Mouse (Mus musculus): ENCODE measurements at regions not wholly inside any gene's neighbourhood (a gene's known extent, or its start where the extent isn't known, plus 50 kb on each side); places are given as distances from the start of the nearest gene placed in this dataset.

- no peak overlapping the region for H3K4me3 ChIP-seq (ENCODE audit: low read depth, low read length)
- no peak overlapping the region for H3K4me2 ChIP-seq (replicated peaks; ENCODE audit: low read depth, low read length)
- no peak overlapping the region for H3K27ac ChIP-seq (ENCODE audit: low read depth, low read length)
- H3K36me3 ChIP-seq (ENCODE audit: control insufficient read depth, insufficient read depth, low read length) = no peaks in the 10 kb centered on the region
- ATAC-seq (ENCODE audit: low FRiP score) = no peak
- no peaks in the 10 kb centered on the region for H3K27me3 ChIP-seq (ENCODE audit: control insufficient read depth, insufficient read depth, low read length)
- WGBS = 90% methylated on average over 3 of the region's 3 CpGs
- no peak for DNase-seq (ENCODE audit: low spot score)
- H3K4me1 ChIP-seq (replicated peaks; ENCODE audit: control insufficient read depth, insufficient read depth, low read length) = no peaks in the 10 kb centered on the region
- no peaks in the 10 kb centered on the region for H3K9me3 ChIP-seq (ENCODE audit: control insufficient read depth, low read length)
- H3K9ac ChIP-seq (ENCODE audit: low read depth, low read length) = no peak overlapping the region
Observed at GRCm38 (mm10) chr15:63067126-63067525, 777.9 kb downstream of the Gsdmc2 start.

GRCm38 (mm10) chr15:63066020-63066439 is 778.9 kb downstream of the Gsdmc2 start:
- Histone ChIP-seq H3K4me1 (replicated peaks; ENCODE audit: control insufficient read depth, insufficient read depth, low read length) (no peaks in the 10 kb centered on the region), H3K4me3 (ENCODE audit: low read depth, low read length) (no peak overlapping the region), H3K9ac (ENCODE audit: low read depth, low read length) (no peak overlapping the region), H3K4me2 (replicated peaks; ENCODE audit: low read depth, low read length) (no peak overlapping the region), H3K36me3 (ENCODE audit: control insufficient read depth, insufficient read depth, low read length) (no peaks in the 10 kb centered on the region), H3K27ac (ENCODE audit: low read depth, low read length) (no peak overlapping the region), H3K9me3 (ENCODE audit: control insufficient read depth, low read length) (no peaks in the 10 kb centered on the region), H3K27me3 (ENCODE audit: control insufficient read depth, insufficient read depth, low read length) (no peaks in the 10 kb centered on the region)
- 82% methylated on average over 2 of the region's 2 CpGs for WGBS
- no peak for DNase-seq (ENCODE audit: low spot score)
- ATAC-seq (ENCODE audit: low FRiP score) = no peak

- 81% methylated on average over 3 of the region's 3 CpGs for WGBS
- no peaks in the 10 kb centered on the region for H3K36me3 ChIP-seq (ENCODE audit: control insufficient read depth, insufficient read depth, low read length)
- no peak overlapping the region for H3K9ac ChIP-seq (ENCODE audit: low read depth, low read length)
- ATAC-seq (ENCODE audit: low FRiP score) = no peak
- no peak overlapping the region for H3K27ac ChIP-seq (ENCODE audit: low read depth, low read length)
- no peak for DNase-seq (ENCODE audit: low spot score)
- no peak overlapping the region for H3K4me3 ChIP-seq (ENCODE audit: low read depth, low read length)
- H3K9me3 ChIP-seq (ENCODE audit: control insufficient read depth, low read length) = no peaks in the 10 kb centered on the region
- no peaks in the 10 kb centered on the region for H3K27me3 ChIP-seq (ENCODE audit: control insufficient read depth, insufficient read depth, low read length)
- no peaks in the 10 kb centered on the region for H3K4me1 ChIP-seq (replicated peaks; ENCODE audit: control insufficient read depth, insufficient read depth, low read length)
- no peak overlapping the region for H3K4me2 ChIP-seq (replicated peaks; ENCODE audit: low read depth, low read length)
Observed at GRCm38 (mm10) chr15:63061891-63062290, 783.1 kb downstream of the Gsdmc2 start.

GRCm38 (mm10) chr15:63060826-63061225 is 784.2 kb downstream of the Gsdmc2 start:
- DNase-seq (ENCODE audit: low spot score) = no peak
- no peaks in the 10 kb centered on the region for H3K36me3 ChIP-seq (ENCODE audit: control insufficient read depth, insufficient read depth, low read length)
- H3K9ac ChIP-seq (ENCODE audit: low read depth, low read length) = no peak overlapping the region
- H3K9me3 ChIP-seq (ENCODE audit: control insufficient read depth, low read length) = no peaks in the 10 kb centered on the region
- H3K4me2 ChIP-seq (replicated peaks; ENCODE audit: low read depth, low read length) = no peak overlapping the region
- ATAC-seq (ENCODE audit: low FRiP score) = no peak
- no peak overlapping the region for H3K4me3 ChIP-seq (ENCODE audit: low read depth, low read length)
- WGBS = 88% methylated on average over 3 of the region's 3 CpGs
- no peaks in the 10 kb centered on the region for H3K27me3 ChIP-seq (ENCODE audit: control insufficient read depth, insufficient read depth, low read length)
- no peaks in the 10 kb centered on the region for H3K4me1 ChIP-seq (replicated peaks; ENCODE audit: control insufficient read depth, insufficient read depth, low read length)
- H3K27ac ChIP-seq (ENCODE audit: low read depth, low read length) = no peak overlapping the region

- H3K9ac ChIP-seq (ENCODE audit: low read depth, low read length) = no peak overlapping the region
- DNase-seq (ENCODE audit: low spot score) (peak; percentile 35), ATAC-seq (ENCODE audit: low FRiP score) (no peak)
- no peaks in the 10 kb centered on the region for H3K36me3 ChIP-seq (ENCODE audit: control insufficient read depth, insufficient read depth, low read length)
- H3K27ac ChIP-seq (ENCODE audit: low read depth, low read length) = no peak overlapping the region
- 2% methylated on average over 3 of the region's 3 CpGs for WGBS
- H3K9me3 ChIP-seq (ENCODE audit: control insufficient read depth, low read length) = no peaks in the 10 kb centered on the region
- H3K27me3 ChIP-seq (ENCODE audit: control insufficient read depth, insufficient read depth, low read length) = no peaks in the 10 kb centered on the region
- no peak overlapping the region for H3K4me3 ChIP-seq (ENCODE audit: low read depth, low read length)
- no peak overlapping the region for H3K4me2 ChIP-seq (replicated peaks; ENCODE audit: low read depth, low read length)
- H3K4me1 ChIP-seq (replicated peaks; ENCODE audit: control insufficient read depth, insufficient read depth, low read length) = no peaks in the 10 kb centered on the region
Observed at GRCm38 (mm10) chr15:63052570-63053255, 792.3 kb downstream of the Gsdmc2 start.

- no peaks in the 10 kb centered on the region for H3K36me3 ChIP-seq (ENCODE audit: control insufficient read depth, insufficient read depth, low read length)
- DNase-seq (ENCODE audit: low spot score) (no peak), ATAC-seq (ENCODE audit: low FRiP score) (no peak)
- no peaks in the 10 kb centered on the region for H3K4me1 ChIP-seq (replicated peaks; ENCODE audit: control insufficient read depth, insufficient read depth, low read length)
- H3K4me3 ChIP-seq (ENCODE audit: low read depth, low read length) = no peak overlapping the region
- no peak overlapping the region for H3K27ac ChIP-seq (ENCODE audit: low read depth, low read length)
- H3K4me2 ChIP-seq (replicated peaks; ENCODE audit: low read depth, low read length) = no peak overlapping the region
- H3K9ac ChIP-seq (ENCODE audit: low read depth, low read length) = no peak overlapping the region
- no peaks in the 10 kb centered on the region for H3K27me3 ChIP-seq (ENCODE audit: control insufficient read depth, insufficient read depth, low read length)
- 96% methylated on average over 1 of the region's 1 CpGs for WGBS
- H3K9me3 ChIP-seq (ENCODE audit: control insufficient read depth, low read length) = no peaks in the 10 kb centered on the region
Observed at GRCm38 (mm10) chr15:63050033-63050432, 794.9 kb downstream of the Gsdmc2 start.

GRCm38 (mm10) chr15:63042367-63042766 is 802.6 kb downstream of the Gsdmc2 start:
- ATAC-seq (ENCODE audit: low FRiP score) (no peak), DNase-seq (ENCODE audit: low spot score) (no peak)
- Histone ChIP-seq H3K4me2 (replicated peaks; ENCODE audit: low read depth, low read length) (no peak overlapping the region), H3K27ac (ENCODE audit: low read depth, low read length) (no peak overlapping the region), H3K36me3 (ENCODE audit: control insufficient read depth, insufficient read depth, low read length) (no peaks in the 10 kb centered on the region), H3K9me3 (ENCODE audit: control insufficient read depth, low read length) (no peaks in the 10 kb centered on the region), H3K27me3 (ENCODE audit: control insufficient read depth, insufficient read depth, low read length) (no peaks in the 10 kb centered on the region), H3K4me3 (ENCODE audit: low read depth, low read length) (no peak overlapping the region), H3K4me1 (replicated peaks; ENCODE audit: control insufficient read depth, insufficient read depth, low read length) (no peaks in the 10 kb centered on the region), H3K9ac (ENCODE audit: low read depth, low read length) (no peak overlapping the region)

- H3K27me3 ChIP-seq (ENCODE audit: control insufficient read depth, insufficient read depth, low read length) = no peaks in the 10 kb centered on the region
- H3K9ac ChIP-seq (ENCODE audit: low read depth, low read length) = no peak overlapping the region
- H3K4me3 ChIP-seq (ENCODE audit: low read depth, low read length) = no peak overlapping the region
- DNase-seq (ENCODE audit: low spot score) = no peak
- no peaks in the 10 kb centered on the region for H3K4me1 ChIP-seq (replicated peaks; ENCODE audit: control insufficient read depth, insufficient read depth, low read length)
- no peak overlapping the region for H3K4me2 ChIP-seq (replicated peaks; ENCODE audit: low read depth, low read length)
- WGBS = 88% methylated on average over 7 of the region's 7 CpGs
- no peak overlapping the region for H3K27ac ChIP-seq (ENCODE audit: low read depth, low read length)
- no peak for ATAC-seq (ENCODE audit: low FRiP score)
- no peaks in the 10 kb centered on the region for H3K36me3 ChIP-seq (ENCODE audit: control insufficient read depth, insufficient read depth, low read length)
- no peaks in the 10 kb centered on the region for H3K9me3 ChIP-seq (ENCODE audit: control insufficient read depth, low read length)
Observed at GRCm38 (mm10) chr15:63036241-63036640, 808.7 kb downstream of the Gsdmc2 start.

- no peaks in the 10 kb centered on the region for H3K9me3 ChIP-seq (ENCODE audit: control insufficient read depth, low read length)
- H3K36me3 ChIP-seq (ENCODE audit: control insufficient read depth, insufficient read depth, low read length) = no peaks in the 10 kb centered on the region
- ATAC-seq (ENCODE audit: low FRiP score) (no peak), DNase-seq (ENCODE audit: low spot score) (no peak)
- no peak overlapping the region for H3K9ac ChIP-seq (ENCODE audit: low read depth, low read length)
- H3K4me3 ChIP-seq (ENCODE audit: low read depth, low read length) = no peak overlapping the region
- H3K4me1 ChIP-seq (replicated peaks; ENCODE audit: control insufficient read depth, insufficient read depth, low read length) = no peaks in the 10 kb centered on the region
- no peak overlapping the region for H3K27ac ChIP-seq (ENCODE audit: low read depth, low read length)
- H3K27me3 ChIP-seq (ENCODE audit: control insufficient read depth, insufficient read depth, low read length) = no peaks in the 10 kb centered on the region
- no peak overlapping the region for H3K4me2 ChIP-seq (replicated peaks; ENCODE audit: low read depth, low read length)
- 92% methylated on average over 2 of the region's 2 CpGs for WGBS
Observed at GRCm38 (mm10) chr15:63020826-63021225, 824.2 kb downstream of the Gsdmc2 start.
